ENCODE assay signal across 9 mouse cellular contexts in genomic region chr2:150525703-150526207, GRCm38 (mm10). TPM values are rescaled to one million over a fixed set of nuclear protein-coding genes. Genes with fewer than 3 reads are reported as not detected.
DNase-seq lines count a peak whose midpoint lies in the region; ATAC-seq lines count a peak whose summit lies in the region.
"Had no signal": no experiment of that assay in that cellular context is flagged by ENCODE, and none has a peak within 500 bp of the region (broad histone marks: within the 10 kb centered on the region; RNA-seq: fewer than 3 reads in every experiment).

No protein-coding gene starts in this region.

- no peak overlapping the region for H3K27ac ChIP-seq in kidney, embryonic 15.5 days
- no peak overlapping the region for H3K27ac ChIP-seq in embryonic facial prominence, embryonic 11.5 days (replicated peaks; ENCODE audit: low read depth, low read length)
- H3K27ac ChIP-seq in limb, embryonic 11.5 days (replicated peaks; ENCODE audit: low read depth, low read length): no peak overlapping the region
- no peak overlapping the region for H3K27ac ChIP-seq in neural tube, embryonic 15.5 days (replicated peaks)

- H3K4me1 ChIP-seq in kidney, embryonic 15.5 days: peaks cover 6% of the 10 kb centered on the region
- no peaks in the 10 kb centered on the region for H3K4me1 ChIP-seq in embryonic facial prominence, embryonic 11.5 days (ENCODE audit: control insufficient read depth, insufficient read depth, low read length)
- no peaks in the 10 kb centered on the region for H3K4me1 ChIP-seq in limb, embryonic 11.5 days (ENCODE audit: control insufficient read depth, insufficient read depth, low read length)
- peaks cover 7% of the 10 kb centered on the region for H3K4me1 ChIP-seq in neural tube, embryonic 15.5 days

- H3K4me3 ChIP-seq in kidney, embryonic 15.5 days (replicated peaks): peak overlapping the region; percentile 46
- H3K4me3 ChIP-seq in embryonic facial prominence, embryonic 11.5 days (ENCODE audit: low read depth, low read length): peak overlapping the region; percentile 14
- H3K4me3 ChIP-seq in limb, embryonic 11.5 days (ENCODE audit: low read depth, low read length): peak overlapping the region; percentile 23
- peak overlapping the region; percentile 48 for H3K4me3 ChIP-seq in neural tube, embryonic 15.5 days (replicated peaks)

- peaks cover 30% of the 10 kb centered on the region for H3K27me3 ChIP-seq in kidney, embryonic 15.5 days
- H3K27me3 ChIP-seq in embryonic facial prominence, embryonic 11.5 days (ENCODE audit: control insufficient read depth, insufficient read depth, low read length): peaks cover 12% of the 10 kb centered on the region
- H3K27me3 ChIP-seq in limb, embryonic 11.5 days (ENCODE audit: control insufficient read depth, insufficient read depth, low read length): peaks cover 4% of the 10 kb centered on the region; the same call in 1 of the 2 replicates
- H3K27me3 ChIP-seq in neural tube, embryonic 15.5 days (replicated peaks): peaks cover 19% of the 10 kb centered on the region

- no peaks in the 10 kb centered on the region for H3K36me3 ChIP-seq in kidney, embryonic 15.5 days
- H3K36me3 ChIP-seq in embryonic facial prominence, embryonic 11.5 days (replicated peaks; ENCODE audit: control insufficient read depth, insufficient read depth, low read depth, low read length): no peaks in the 10 kb centered on the region
- no peaks in the 10 kb centered on the region for H3K36me3 ChIP-seq in limb, embryonic 11.5 days (ENCODE audit: control insufficient read depth, insufficient read depth, low read length)
- H3K36me3 ChIP-seq in neural tube, embryonic 15.5 days: no peaks in the 10 kb centered on the region

- WGBS in kidney, embryonic 15.5 days: 2% methylated on average over 42 of the region's 42 CpGs
- 3% methylated on average over 42 of the region's 42 CpGs for WGBS in embryonic facial prominence, embryonic 11.5 days
- 2% methylated on average over 42 of the region's 42 CpGs for WGBS in limb, embryonic 11.5 days
- WGBS in neural tube, embryonic 15.5 days: 2% methylated on average over 42 of the region's 42 CpGs

- peak overlapping the region; percentile 82 for H3K4me2 ChIP-seq in kidney, embryonic 15.5 days
- H3K4me2 ChIP-seq in embryonic facial prominence, embryonic 11.5 days (ENCODE audit: low read depth, low read length): peak overlapping the region; percentile 48
- H3K4me2 ChIP-seq in limb, embryonic 11.5 days (ENCODE audit: low read depth, severe bottlenecking): peak overlapping the region; percentile 73
- H3K4me2 ChIP-seq in neural tube, embryonic 15.5 days: peak overlapping the region; percentile 90

- no peaks in the 10 kb centered on the region for H3K9me3 ChIP-seq in kidney, embryonic 15.5 days (replicated peaks)
- no peaks in the 10 kb centered on the region for H3K9me3 ChIP-seq in embryonic facial prominence, embryonic 11.5 days (replicated peaks; ENCODE audit: control insufficient read depth, low read length)
- peaks cover 3% of the 10 kb centered on the region; the same call in 1 of the 2 replicates for H3K9me3 ChIP-seq in limb, embryonic 11.5 days (ENCODE audit: control insufficient read depth, low read length)
- H3K9me3 ChIP-seq in neural tube, embryonic 15.5 days (replicated peaks): no peaks in the 10 kb centered on the region

- ATAC-seq in kidney, embryonic 15.5 days (replicated peaks; ENCODE audit: low FRiP score): peak; percentile 91
- no peak; the same call in 1 of the 2 replicates for ATAC-seq in embryonic facial prominence, embryonic 11.5 days (replicated peaks; ENCODE audit: insufficient number of reproducible peaks, low FRiP score, low TSS enrichment, low read depth)
- 0 out of 2 replicates have a peak, but pooled peaks have one; percentile 50 for ATAC-seq in limb, embryonic 11.5 days (ENCODE audit: insufficient number of reproducible peaks, low FRiP score, low TSS enrichment, low read depth)
- ATAC-seq in neural tube, embryonic 15.5 days (ENCODE audit: low FRiP score): peak; percentile 70

- H3K9ac ChIP-seq in kidney, embryonic 15.5 days: peak overlapping the region; percentile 41; the same call in 1 of the 2 replicates
- H3K9ac ChIP-seq in embryonic facial prominence, embryonic 11.5 days (replicated peaks; ENCODE audit: low read length): no peak overlapping the region
- peak overlapping the region; percentile 43 for H3K9ac ChIP-seq in limb, embryonic 11.5 days (ENCODE audit: low read length)
- H3K9ac ChIP-seq in neural tube, embryonic 15.5 days (replicated peaks): peak overlapping the region; percentile 51; the same call in 1 of the 2 replicates

- DNase-seq in kidney, postnatal 25 days: no peak
- DNase-seq in embryonic facial prominence, embryonic 11.5 days (ENCODE audit: low spot score): peak; percentile 4
- peak; percentile 45 for DNase-seq in limb, embryonic 11.5 days (ENCODE audit: low spot score)
- DNase-seq in gastrocnemius, postnatal 36 days: no peak
- no peak for DNase-seq in thymus, postnatal 0 days (ENCODE audit: low spot score)
- no peak for DNase-seq in left cerebral cortex, adult 18-20 months (ENCODE audit: low spot score in 2 of 2)
- DNase-seq: heart, postnatal 14 days had no signal

- intact Hi-C loops in gastrocnemius, postnatal 36 days (cut with DNase I): no loop called here

RNA-seq across cellular contexts. Expression of gene Zfp345, which starts 40.9 kb away (rescaled TPM):
- polyA plus RNA-seq in kidney, embryonic 15.5 days (2015; fragmentation: Nextera tagmentation; extraction: Ambion mirVana): 0.09 and 0.34 TPM in 2 replicates
- polyA plus RNA-seq in embryonic facial prominence, embryonic 11.5 days (2014; fragmentation: Nextera tagmentation; extraction: Ambion mirVana): not detected in 2 replicates
- 0.12 TPM in 1 of 2 replicates, not detected in the other for polyA plus RNA-seq in limb, embryonic 11.5 days (2014; fragmentation: Nextera tagmentation; extraction: Ambion mirVana)
- polyA plus RNA-seq in neural tube, embryonic 15.5 days (2015; fragmentation: Nextera tagmentation; extraction: Ambion mirVana): 0.15 TPM in 1 of 2 replicates, not detected in the other
- total RNA-seq in gastrocnemius, postnatal 36 days (2021): not detected
- polyA plus RNA-seq in thymus, postnatal 0 days (2015; fragmentation: Nextera tagmentation; extraction: Ambion mirVana): 0.28 and 0.30 TPM in 2 replicates
- total RNA-seq in left cerebral cortex, adult 18-20 months (2021): under 1 TPM in 1 of 2 experiments, not detected in 1; 0.23 TPM

RNA-seq across cellular contexts. Expression of gene Cst7, which starts 44.5 kb away (rescaled TPM):
- polyA plus RNA-seq in kidney, embryonic 15.5 days (2015; fragmentation: Nextera tagmentation; extraction: Ambion mirVana): 0.21 and 0.28 TPM in 2 replicates
- polyA plus RNA-seq in embryonic facial prominence, embryonic 11.5 days (2014; fragmentation: Nextera tagmentation; extraction: Ambion mirVana): 0.29 and 0.58 TPM in 2 replicates
- 0.33 and 0.36 TPM in 2 replicates for polyA plus RNA-seq in limb, embryonic 11.5 days (2014; fragmentation: Nextera tagmentation; extraction: Ambion mirVana)
- 0.15 and 2.9 TPM in 2 replicates for polyA plus RNA-seq in neural tube, embryonic 15.5 days (2015; fragmentation: Nextera tagmentation; extraction: Ambion mirVana)
- total RNA-seq in gastrocnemius, postnatal 36 days (2021): not detected
- 11.2 and 12.5 TPM in 2 replicates for polyA plus RNA-seq in thymus, postnatal 0 days (2015; fragmentation: Nextera tagmentation; extraction: Ambion mirVana)
- total RNA-seq in left cerebral cortex, adult 18-20 months (2021): not detected
- total RNA-seq: heart, postnatal 14 days had no signal

Comparison
In these comparisons a context has a peak if more than half of its experiments do, and no peak if none do; other contexts are left out.
1. DNase-seq: peak in embryonic facial prominence, embryonic 11.5 days (single experiment) and limb, embryonic 11.5 days (single experiment); none in kidney, postnatal 25 days (0 of 2), gastrocnemius, postnatal 36 days (0 of 2), thymus, postnatal 0 days (single experiment) and left cerebral cortex, adult 18-20 months (0 of 2).
2. Peak in every context shown above with its lines, with median percentiles within 50 percentile points of each other: H3K4me2 ChIP-seq and H3K4me3 ChIP-seq.